ENCODE assay signal across 11 mouse cellular contexts in genomic region chr13:95657171-95657570, GRCm38 (mm10). TPM values are rescaled to one million over a fixed set of nuclear protein-coding genes. Genes with fewer than 3 reads are reported as not detected.
DNase-seq lines count a peak whose midpoint lies in the region; ATAC-seq and TF ChIP-seq lines count a peak whose summit lies in the region.
"Had no signal": no experiment of that assay in that cellular context is flagged by ENCODE, and none has a peak within 500 bp of the region (broad histone marks: within the 10 kb centered on the region; RNA-seq: fewer than 3 reads in every experiment).

No protein-coding gene starts in this region.

- no peak overlapping the region for H3K4me3 ChIP-seq in kidney, embryonic 16.5 days (ENCODE audit: low read length)
- H3K4me3 ChIP-seq in G1E (ENCODE audit: low read depth, low read length), result no peak overlapping the region; the same call in 1 of the 2 replicates
- no peak overlapping the region for H3K4me3 ChIP-seq in liver, embryonic 14.5 days (ENCODE audit: insufficient read depth in 1 of 2, low read depth in 2 of 2, low read length in 2 of 2)
- H3K4me3 ChIP-seq in hindbrain, embryonic 10.5 days, result no peak overlapping the region
- no peak overlapping the region for H3K4me3 ChIP-seq in intestine, postnatal 0 days (ENCODE audit: low read depth, low read length)

- no peak overlapping the region for H3K4me2 ChIP-seq in kidney, embryonic 16.5 days (replicated peaks; ENCODE audit: low read depth, low read length)
- peak overlapping the region; percentile 25 for H3K4me2 ChIP-seq in liver, embryonic 14.5 days (ENCODE audit: low read depth)
- H3K4me2 ChIP-seq in intestine, postnatal 0 days (replicated peaks; ENCODE audit: low read depth), result no peak overlapping the region
- H3K4me2 ChIP-seq: midbrain, embryonic 11.5 days had no signal

- H3K27ac ChIP-seq in kidney, embryonic 16.5 days (ENCODE audit: low read length), result 0 out of 2 replicates have a peak overlapping the region, but pooled peaks have one; percentile 39
- no peak overlapping the region for H3K27ac ChIP-seq in liver, embryonic 14.5 days
- no peak overlapping the region; the same call in 1 of the 2 replicates for H3K27ac ChIP-seq in hindbrain, embryonic 10.5 days
- no peak overlapping the region for H3K27ac ChIP-seq in intestine, postnatal 0 days (ENCODE audit: low read depth, low read length)

- 66% methylated on average over 9 of the region's 9 CpGs for WGBS in kidney, embryonic 16.5 days
- WGBS in liver, embryonic 14.5 days (ENCODE audit: insufficient replicate concordance), result 11% methylated on average over 9 of the region's 9 CpGs
- WGBS in hindbrain, embryonic 10.5 days, result 66% methylated on average over 9 of the region's 9 CpGs
- 69% methylated on average over 9 of the region's 9 CpGs for WGBS in intestine, postnatal 0 days

- peak; percentile 37 for DNase-seq in adrenal gland, postnatal 14 days
- DNase-seq in adrenal gland, adult (ENCODE audit: inconsistent age in 2 of 2, low spot score in 1 of 2), result no peak
- DNase-seq in kidney, adult 11 months, result no peak
- DNase-seq in G1E (ENCODE audit: low spot score), result peak; percentile 19
- peak; percentile 31 to 58 (median 36) for DNase-seq in liver, embryonic 14.5 days (ENCODE audit: low read depth in 3 of 3, low spot score in 3 of 3)
- no peak for DNase-seq in hindbrain, embryonic 10.5 days (ENCODE audit: low spot score)
- DNase-seq: kidney, adult 9 months had no signal

- TF ChIP-seq CTCF in G1E (IDR thresholded peaks at IDR 0.05; ENCODE audit: low read depth, low read length), result no peak
- no peak for TF ChIP-seq CTCF in liver, embryonic 14.5 days (IDR thresholded peaks at IDR 0.05; ENCODE audit: low read depth)
- TF ChIP-seq CTCF in intestine, postnatal 0 days (IDR thresholded peaks at IDR 0.05; ENCODE audit: low read depth), result no peak

- TF ChIP-seq EP300 in liver, embryonic 14.5 days (IDR thresholded peaks at IDR 0.05; ENCODE audit: low read depth), result peak; percentile 76

- ATAC-seq in kidney, embryonic 16.5 days (ENCODE audit: low FRiP score, low TSS enrichment), result no peak
- ATAC-seq in G1E (ENCODE audit: extremely low read depth, insufficient number of reproducible peaks, low FRiP score, poor library complexity, severe bottlenecking), result peak; percentile 79
- peak; percentile 86 for ATAC-seq in liver, embryonic 14.5 days (ENCODE audit: insufficient read depth)
- ATAC-seq in intestine, postnatal 0 days, result no peak
- ATAC-seq: forebrain, embryonic 16.5 days had no signal

- H3K36me3 ChIP-seq in kidney, embryonic 16.5 days (ENCODE audit: insufficient read depth, low read length), result no peaks in the 10 kb centered on the region
- peaks cover 15% of the 10 kb centered on the region for H3K36me3 ChIP-seq in G1E (replicated peaks)
- H3K36me3 ChIP-seq in liver, embryonic 14.5 days (replicated peaks; ENCODE audit: control insufficient read depth, insufficient read depth, low read depth), result peaks cover 32% of the 10 kb centered on the region
- peaks cover 62% of the 10 kb centered on the region for H3K36me3 ChIP-seq in hindbrain, embryonic 10.5 days
- H3K36me3 ChIP-seq in intestine, postnatal 0 days (ENCODE audit: control insufficient read depth, insufficient read depth), result peaks cover 43% of the 10 kb centered on the region

- no peak overlapping the region for H3K9ac ChIP-seq in kidney, embryonic 16.5 days (replicated peaks; ENCODE audit: low read length)
- no peak overlapping the region for H3K9ac ChIP-seq in liver, embryonic 14.5 days (replicated peaks)
- H3K9ac ChIP-seq in intestine, postnatal 0 days (ENCODE audit: low read depth, low read length), result no peak overlapping the region

- no peaks in the 10 kb centered on the region for H3K27me3 ChIP-seq in kidney, embryonic 16.5 days (ENCODE audit: insufficient read depth, low read length)
- peaks cover 11% of the 10 kb centered on the region for H3K27me3 ChIP-seq in G1E (ENCODE audit: insufficient read depth, low read length)
- no peaks in the 10 kb centered on the region for H3K27me3 ChIP-seq in liver, embryonic 14.5 days (ENCODE audit: control insufficient read depth, insufficient read depth, low read length)
- no peaks in the 10 kb centered on the region for H3K27me3 ChIP-seq in hindbrain, embryonic 10.5 days (ENCODE audit: insufficient read depth, poor library complexity, severe bottlenecking)
- no peaks in the 10 kb centered on the region for H3K27me3 ChIP-seq in intestine, postnatal 0 days (replicated peaks; ENCODE audit: control insufficient read depth, insufficient read depth, low read length)

- H3K4me1 ChIP-seq in kidney, embryonic 16.5 days (ENCODE audit: insufficient read depth, low read length), result peaks cover 22% of the 10 kb centered on the region
- peaks cover 35% of the 10 kb centered on the region for H3K4me1 ChIP-seq in G1E (ENCODE audit: insufficient read depth, low read depth, low read length)
- peaks cover 8 to 42% of the 10 kb centered on the region in 2 experiments for H3K4me1 ChIP-seq in liver, embryonic 14.5 days (replicated peaks; ENCODE audit: control insufficient read depth in 2 of 2, insufficient read depth in 2 of 2, low read length in 1 of 2)
- H3K4me1 ChIP-seq in hindbrain, embryonic 10.5 days (replicated peaks), result peaks cover 6% of the 10 kb centered on the region; the same call in 1 of the 2 replicates
- no peaks in the 10 kb centered on the region for H3K4me1 ChIP-seq in intestine, postnatal 0 days (replicated peaks; ENCODE audit: control insufficient read depth, insufficient read depth, low read length)

- H3K9me3 ChIP-seq in kidney, embryonic 16.5 days (ENCODE audit: low read length), result no peaks in the 10 kb centered on the region
- H3K9me3 ChIP-seq in G1E (replicated peaks), result no peaks in the 10 kb centered on the region
- H3K9me3 ChIP-seq in liver, embryonic 14.5 days (ENCODE audit: control insufficient read depth, low read length), result no peaks in the 10 kb centered on the region
- H3K9me3 ChIP-seq in hindbrain, embryonic 10.5 days, result no peaks in the 10 kb centered on the region
- H3K9me3 ChIP-seq in intestine, postnatal 0 days (ENCODE audit: control insufficient read depth), result no peaks in the 10 kb centered on the region

RNA-seq across cellular contexts. Expression of gene F2r, which starts 38.9 kb away (rescaled TPM):
- 93.1 and 98.8 TPM in 2 replicates for total RNA-seq in adrenal gland, postnatal 14 days (2021)
- polyA plus RNA-seq in kidney, embryonic 16.5 days (2015; fragmentation: Nextera tagmentation; extraction: Ambion mirVana), result 142 TPM in 2 replicates
- not detected in 2 replicates for total RNA-seq in G1E (2014; fragmentation: Nextera tagmentation)
- not detected in 2 replicates for total RNA-seq in G1E (2017)
- polyA plus RNA-seq in G1E (2012), result 0.02 and 0.03 TPM in 2 replicates
- 9.8 and 11.5 TPM in 2 replicates for polyA plus RNA-seq in liver, embryonic 14.5 days (2012; rRNA removed)
- 25.7 and 30.4 TPM in 2 replicates for polyA plus RNA-seq in liver, embryonic 14.5 days (2014; fragmentation: Nextera tagmentation; extraction: Ambion mirVana)
- 93.4 and 117 TPM in 2 replicates for polyA plus RNA-seq in hindbrain, embryonic 10.5 days (2016; fragmentation: Nextera tagmentation; extraction: Ambion mirVana)
- 19.4 and 20.2 TPM in 2 replicates for polyA plus RNA-seq in intestine, postnatal 0 days (2015; fragmentation: Nextera tagmentation; extraction: Ambion mirVana)

RNA-seq across cellular contexts. Expression of gene F2rl2, which starts 39.5 kb away (rescaled TPM):
- total RNA-seq in adrenal gland, postnatal 14 days (2021), result 0.38 and 0.48 TPM in 2 replicates
- 0.22 and 0.30 TPM in 2 replicates for polyA plus RNA-seq in kidney, embryonic 16.5 days (2015; fragmentation: Nextera tagmentation; extraction: Ambion mirVana)
- total RNA-seq in G1E (2014; fragmentation: Nextera tagmentation) (not detected in 2 replicates), G1E (2017) (0.05 and 0.06 TPM in 2 replicates)
- polyA plus RNA-seq in G1E (2012), result not detected in 2 replicates
- polyA plus RNA-seq in liver, embryonic 14.5 days (2012; rRNA removed), result 7.9 and 10.9 TPM in 2 replicates
- 10.7 and 13.3 TPM in 2 replicates for polyA plus RNA-seq in liver, embryonic 14.5 days (2014; fragmentation: Nextera tagmentation; extraction: Ambion mirVana)
- polyA plus RNA-seq in hindbrain, embryonic 10.5 days (2016; fragmentation: Nextera tagmentation; extraction: Ambion mirVana), result 1.7 and 1.8 TPM in 2 replicates
- 0.17 and 0.43 TPM in 2 replicates for polyA plus RNA-seq in intestine, postnatal 0 days (2015; fragmentation: Nextera tagmentation; extraction: Ambion mirVana)

Comparison
In these comparisons a context has a peak if more than half of its experiments do, and no peak if none do; other contexts are left out.
1. DNase-seq: peak in adrenal gland, postnatal 14 days (single experiment), G1E (single experiment) and liver, embryonic 14.5 days (3 of 3); none in adrenal gland, adult (0 of 2), kidney, adult 11 months (single experiment) and hindbrain, embryonic 10.5 days (single experiment).
2. ATAC-seq: peak in G1E (single experiment) and liver, embryonic 14.5 days (single experiment); none in kidney, embryonic 16.5 days (single experiment) and intestine, postnatal 0 days (single experiment).
3. RNA of gene F2r, which starts 38.9 kb away (polyA plus RNA-seq): 142 TPM in kidney, embryonic 16.5 days, 93.4 to 117 TPM in hindbrain, embryonic 10.5 days, 9.8 to 30.4 TPM in liver, embryonic 14.5 days and 19.4 to 20.2 TPM in intestine, postnatal 0 days; 0.02 to 0.03 TPM in G1E; every median in the first group is over 10 times any median in the second.